Mouse (Mus musculus): ENCODE data around the gene Ppard. TPM values are rescaled to one million over a fixed set of nuclear protein-coding genes. Genes with fewer than 3 reads are reported as not detected.

Ppard gene
- polyA plus RNA-seq (2015; fragmentation: Nextera tagmentation; extraction: Ambion mirVana), result 3.3 and 4.6 TPM in 2 replicates

DNA sequence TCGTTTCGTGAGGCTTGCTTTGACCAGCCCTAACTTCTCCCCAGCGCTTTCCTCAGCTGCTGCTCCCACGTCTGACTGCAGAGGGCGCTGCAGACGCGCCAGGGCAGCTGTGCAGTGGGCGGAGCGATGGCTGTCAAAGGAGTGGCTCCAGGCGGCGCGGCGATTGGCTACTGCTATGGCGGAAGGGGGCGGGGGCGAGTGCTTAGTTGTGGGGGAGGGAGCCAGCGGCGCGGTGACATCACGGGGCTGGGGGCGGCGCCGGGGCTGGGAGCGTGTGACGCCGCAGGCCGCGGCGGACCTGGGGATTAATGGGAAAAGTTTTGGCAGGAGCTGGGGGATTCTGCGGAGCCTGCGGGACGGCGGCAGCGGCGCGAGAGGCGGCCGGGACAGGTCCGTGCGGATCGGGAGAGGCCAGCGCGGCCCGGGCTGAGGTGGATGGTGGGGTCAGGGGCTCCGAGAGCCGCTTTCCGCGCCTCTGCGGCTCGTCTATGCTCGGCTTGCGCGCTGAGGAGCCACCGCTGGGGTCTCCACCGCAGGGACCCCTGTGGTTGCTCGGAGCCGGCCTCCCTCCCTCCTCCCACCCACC is at the start of gene Ppard:
TSS of gene Ppard (plus strand) at position 226 of the 586 bp plus-strand sequence.
- WGBS, result under 1% methylated on average over 45 of the region's 57 CpGs
- peak; percentile 94 for ATAC-seq (ENCODE audit: insufficient read depth, low FRiP score, low read depth)
- Histone ChIP-seq H3K9ac (peak within 1 kb of the TSS; percentile 95), H3K4me1 (peaks cover 17% of the 10 kb centered on the region), H3K4me2 (peak within 1 kb of the TSS; percentile 87), H3K4me3 (replicated peaks) (peak within 1 kb of the TSS; percentile 90), H3K27ac (peak within 1 kb of the TSS; percentile 91), H3K9me3 (no peaks in the 10 kb centered on the region), H3K27me3 (replicated peaks) (no peaks in the 10 kb centered on the region), H3K36me3 (peaks cover 5% of the 10 kb centered on the region; the same call in 1 of the 2 replicates)

DNA sequence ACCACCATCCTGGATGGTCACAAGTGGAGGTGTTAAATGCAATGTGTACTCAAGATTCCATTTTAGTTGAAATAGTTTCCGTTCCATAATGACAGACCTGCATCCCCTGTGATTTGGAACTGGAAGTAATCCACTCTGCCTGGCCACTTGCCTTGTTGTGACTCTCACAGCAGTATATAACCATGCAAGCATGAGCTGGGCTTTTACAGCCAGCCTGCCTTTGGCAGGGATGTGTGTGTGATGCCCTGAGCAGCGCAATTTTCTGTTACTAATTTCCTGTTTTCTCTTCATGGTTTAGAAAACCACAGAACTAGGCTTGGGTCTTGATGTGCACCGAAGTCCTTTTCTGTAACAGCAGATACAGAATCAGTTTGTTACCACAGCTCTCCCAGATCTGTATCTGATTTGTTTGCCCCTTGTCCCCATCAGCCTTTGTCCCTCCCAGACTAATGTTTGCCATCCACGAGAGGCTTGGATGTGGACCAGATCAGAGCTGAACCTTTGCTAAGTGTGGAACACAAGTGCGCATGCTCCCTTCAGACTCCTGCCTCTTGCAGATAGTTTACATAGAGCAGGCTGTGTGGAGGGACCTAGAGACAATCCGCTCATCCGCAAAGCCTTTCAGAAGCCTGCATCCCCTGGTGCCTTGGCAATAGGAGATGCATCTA is 47.4 kb upstream of the Ppard start:
- H3K9ac ChIP-seq, result no peak overlapping the region
- H3K4me3 ChIP-seq (replicated peaks), result no peak overlapping the region
- no peak overlapping the region for H3K27ac ChIP-seq
- H3K27me3 ChIP-seq (replicated peaks), result no peaks in the 10 kb centered on the region
- no peak overlapping the region for H3K4me2 ChIP-seq
- 63% methylated on average over 7 of the region's 7 CpGs for WGBS
- H3K9me3 ChIP-seq, result no peaks in the 10 kb centered on the region
- 0 out of 2 replicates have a peak, but pooled peaks cover 4% of the 10 kb centered on the region for H3K36me3 ChIP-seq
- H3K4me1 ChIP-seq, result peaks cover 13% of the 10 kb centered on the region
- ATAC-seq (ENCODE audit: insufficient read depth, low FRiP score, low read depth), result no peak

DNA sequence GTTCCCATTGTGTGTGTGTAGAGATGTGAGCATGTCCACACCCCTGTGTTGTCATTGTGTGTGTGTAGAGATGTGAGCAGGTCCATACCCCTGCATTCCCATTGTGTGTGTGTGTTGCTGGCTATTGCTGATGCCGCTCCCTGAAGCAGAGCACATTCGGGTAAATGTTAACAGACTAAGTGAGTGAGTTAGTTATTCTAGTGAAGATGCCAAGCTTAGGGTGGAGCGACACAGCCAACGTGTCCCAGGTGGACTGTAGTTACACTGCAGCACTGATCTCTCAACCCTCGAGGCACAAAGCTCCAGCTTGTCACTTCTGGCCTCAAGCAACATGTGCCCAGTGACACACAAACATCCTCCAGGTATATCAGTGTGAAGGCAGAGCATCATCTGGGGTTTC is 44.2 kb upstream of the Ppard start:
- Histone ChIP-seq H3K4me2 (no peak overlapping the region), H3K27me3 (replicated peaks) (no peaks in the 10 kb centered on the region), H3K9me3 (no peaks in the 10 kb centered on the region), H3K27ac (no peak overlapping the region), H3K4me3 (replicated peaks) (no peak overlapping the region), H3K36me3 (peaks cover 12% of the 10 kb centered on the region), H3K9ac (no peak overlapping the region), H3K4me1 (peaks cover under 1% of the 10 kb centered on the region; the same call in 1 of the 2 replicates)
- 81% methylated on average over 5 of the region's 5 CpGs for WGBS
- no peak for ATAC-seq (ENCODE audit: insufficient read depth, low FRiP score, low read depth)

DNA sequence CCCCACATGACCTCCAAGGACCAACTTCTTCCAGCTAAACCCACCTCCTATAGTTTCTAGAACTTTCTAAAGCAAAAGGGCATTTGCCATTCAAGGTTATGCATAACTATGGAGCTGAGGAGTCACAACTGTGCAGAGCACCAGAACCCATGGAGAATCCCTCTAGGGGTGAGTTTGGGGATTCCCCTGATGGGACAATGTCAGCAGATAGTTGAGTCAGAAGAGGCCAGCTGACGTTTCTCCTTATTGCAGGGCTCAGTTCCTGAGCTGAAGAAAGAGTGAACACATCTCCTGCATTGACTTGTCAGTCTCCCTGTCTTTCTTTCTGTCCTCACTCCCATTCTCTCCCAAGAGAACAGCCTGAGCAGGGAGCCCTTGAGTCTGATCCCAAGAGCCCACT is 39.7 kb upstream of the Ppard start:
- Histone ChIP-seq H3K4me1 (no peaks in the 10 kb centered on the region), H3K4me2 (no peak overlapping the region), H3K4me3 (replicated peaks) (no peak overlapping the region), H3K27me3 (replicated peaks) (no peaks in the 10 kb centered on the region), H3K27ac (no peak overlapping the region), H3K9me3 (no peaks in the 10 kb centered on the region), H3K9ac (no peak overlapping the region), H3K36me3 (peaks cover 16% of the 10 kb centered on the region)
- 67% methylated on average over 1 of the region's 1 CpGs for WGBS
- ATAC-seq (ENCODE audit: insufficient read depth, low FRiP score, low read depth), result no peak

- H3K9ac ChIP-seq, result no peak overlapping the region
- no peak overlapping the region for H3K4me2 ChIP-seq
- H3K27ac ChIP-seq, result no peak overlapping the region
- peaks cover 23% of the 10 kb centered on the region for H3K36me3 ChIP-seq
- H3K4me1 ChIP-seq, result no peaks in the 10 kb centered on the region
- WGBS, result 71% methylated on average over 3 of the region's 3 CpGs
- H3K9me3 ChIP-seq, result no peaks in the 10 kb centered on the region
- H3K27me3 ChIP-seq (replicated peaks), result no peaks in the 10 kb centered on the region
- H3K4me3 ChIP-seq (replicated peaks), result no peak overlapping the region
- ATAC-seq (ENCODE audit: insufficient read depth, low FRiP score, low read depth), result no peak
Observed at GRCm38 (mm10) chr17:28193559-28193958, 38.9 kb upstream of the Ppard start.

DNA sequence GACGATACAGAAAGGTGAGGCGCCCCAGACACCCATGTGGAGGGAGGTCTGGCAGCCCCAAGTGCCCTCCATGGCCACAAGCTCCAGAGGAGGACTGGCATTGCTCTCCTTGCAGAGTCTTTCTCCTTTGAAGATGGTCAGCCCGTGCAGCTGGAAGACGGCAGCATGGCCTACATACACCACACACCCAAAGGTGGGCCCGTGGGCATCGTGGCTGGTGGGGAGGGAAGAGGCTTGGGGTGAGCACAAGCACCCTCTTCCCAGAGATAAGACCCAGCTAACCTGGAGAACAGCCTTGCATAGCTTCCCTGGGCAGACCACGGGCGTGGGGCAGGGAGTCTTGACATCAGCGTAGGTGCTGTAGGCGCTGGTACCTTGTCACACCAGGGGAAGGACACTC is 37.5 kb upstream of the Ppard start:
- Histone ChIP-seq H3K9me3 (no peaks in the 10 kb centered on the region), H3K9ac (no peak overlapping the region), H3K4me3 (replicated peaks) (no peak overlapping the region), H3K4me1 (no peaks in the 10 kb centered on the region), H3K4me2 (no peak overlapping the region), H3K27ac (no peak overlapping the region), H3K27me3 (replicated peaks) (no peaks in the 10 kb centered on the region), H3K36me3 (peaks cover 20% of the 10 kb centered on the region)
- no peak for ATAC-seq (ENCODE audit: insufficient read depth, low FRiP score, low read depth)
- WGBS, result 90% methylated on average over 10 of the region's 10 CpGs

- no peak; the same call in 1 of the 2 replicates for ATAC-seq (ENCODE audit: insufficient read depth, low FRiP score, low read depth)
- WGBS, result 59% methylated on average over 18 of the region's 18 CpGs
- H3K36me3 ChIP-seq, result peaks cover 27% of the 10 kb centered on the region
Observed at GRCm38 (mm10) chr17:28197646-28198045, 34.9 kb upstream of the Ppard start.

DNA sequence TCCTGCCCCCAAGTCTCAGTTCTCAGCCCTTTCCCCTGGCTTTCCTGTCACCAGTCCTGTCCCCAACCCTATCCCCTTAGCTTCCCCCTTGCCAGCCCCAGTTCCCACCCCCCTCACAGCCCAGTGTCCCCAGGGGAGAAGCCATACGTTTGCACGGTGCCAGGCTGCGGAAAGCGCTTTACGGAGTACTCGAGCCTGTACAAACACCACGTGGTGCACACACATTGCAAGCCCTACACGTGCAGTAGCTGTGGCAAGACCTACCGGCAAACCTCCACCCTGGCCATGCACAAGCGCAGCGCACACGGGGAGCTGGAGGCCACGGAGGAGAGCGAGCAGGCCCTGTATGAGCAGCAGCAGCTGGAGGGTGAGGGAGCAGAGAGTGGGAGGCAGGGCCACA is 30.5 kb upstream of the Ppard start:
- peaks cover 2% of the 10 kb centered on the region; the same call in 1 of the 2 replicates for H3K4me1 ChIP-seq
- H3K27me3 ChIP-seq (replicated peaks), result no peaks in the 10 kb centered on the region
- WGBS, result 78% methylated on average over 14 of the region's 14 CpGs
- H3K9me3 ChIP-seq, result no peaks in the 10 kb centered on the region
- ATAC-seq (ENCODE audit: insufficient read depth, low FRiP score, low read depth), result no peak
- no peak overlapping the region for H3K9ac ChIP-seq
- H3K4me2 ChIP-seq, result no peak overlapping the region
- H3K36me3 ChIP-seq, result peaks cover 28% of the 10 kb centered on the region; the same call in 1 of the 2 replicates
- no peak overlapping the region for H3K27ac ChIP-seq
- no peak overlapping the region for H3K4me3 ChIP-seq (replicated peaks)

More at GRCm38 (mm10) chr17:28197646-28198045, 34.9 kb upstream of the Ppard start:
- H3K4me1 ChIP-seq, result no peaks in the 10 kb centered on the region
- H3K27me3 ChIP-seq (replicated peaks), result no peaks in the 10 kb centered on the region
- no peaks in the 10 kb centered on the region for H3K9me3 ChIP-seq
- H3K4me3 ChIP-seq (replicated peaks), result no peak overlapping the region
- H3K27ac ChIP-seq, result no peak overlapping the region
- no peak overlapping the region for H3K9ac ChIP-seq
- no peak overlapping the region for H3K4me2 ChIP-seq

DNA sequence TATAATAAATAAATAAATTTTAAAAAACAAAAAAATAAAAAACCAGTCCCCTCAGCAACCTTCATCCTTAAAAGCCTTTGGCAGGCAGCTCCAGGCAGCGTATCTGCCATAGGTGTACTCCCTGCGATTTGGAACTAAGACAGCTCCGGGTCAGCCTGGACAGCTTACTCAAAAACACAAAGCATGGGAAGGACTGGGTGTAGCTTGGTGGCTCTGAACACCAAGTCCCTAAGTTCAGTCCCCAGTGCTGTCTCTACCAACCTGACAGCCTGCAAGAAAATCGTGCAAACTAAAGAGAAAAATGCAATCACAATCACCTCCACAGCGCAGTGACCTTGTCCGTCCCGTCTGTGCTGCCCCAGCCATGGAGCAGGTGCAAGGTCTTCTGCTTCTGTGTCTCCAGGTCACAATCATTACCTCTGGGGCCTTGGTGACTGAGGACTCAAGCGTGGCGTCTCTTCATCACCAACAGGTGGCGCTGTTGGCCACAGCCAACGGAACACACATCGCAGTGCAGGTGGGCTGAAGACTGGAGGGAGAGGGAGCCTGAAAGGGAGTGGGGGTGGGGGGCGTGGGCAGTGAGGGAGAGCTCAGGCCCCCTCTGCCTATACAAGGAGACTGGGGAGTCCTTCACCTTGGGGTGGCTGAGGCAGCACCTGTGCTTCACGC is 28.3 kb upstream of the Ppard start:
- Histone ChIP-seq H3K4me3 (replicated peaks) (no peak overlapping the region), H3K4me1 (peaks cover 12% of the 10 kb centered on the region), H3K9ac (no peak overlapping the region), H3K27me3 (replicated peaks) (no peaks in the 10 kb centered on the region), H3K9me3 (no peaks in the 10 kb centered on the region), H3K36me3 (peaks cover 20% of the 10 kb centered on the region; the same call in 1 of the 2 replicates), H3K4me2 (no peak overlapping the region), H3K27ac (no peak overlapping the region)
- WGBS, result 36% methylated on average over 14 of the region's 14 CpGs
- ATAC-seq (ENCODE audit: insufficient read depth, low FRiP score, low read depth), result no peak

DNA sequence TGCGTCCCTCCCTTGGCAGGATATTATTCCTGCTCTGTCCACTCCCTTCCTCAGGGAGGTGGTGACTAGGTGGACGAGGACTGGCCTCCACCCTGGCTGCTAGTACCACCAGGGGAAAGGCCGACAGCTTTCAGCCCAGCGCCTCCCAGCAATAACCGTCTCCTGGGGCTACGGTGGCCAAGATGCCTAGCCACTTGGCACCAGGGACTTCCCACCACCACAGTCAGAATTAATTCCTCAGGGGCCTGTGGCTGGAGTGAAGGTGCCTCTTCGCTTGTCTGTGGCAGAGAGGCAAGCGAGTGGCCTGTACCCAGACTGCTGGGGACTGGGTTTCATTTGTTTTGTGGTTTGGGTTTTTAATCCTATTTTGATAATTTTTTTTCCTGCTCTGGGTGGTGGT is 27.1 kb upstream of the Ppard start:
- WGBS, result 90% methylated on average over 8 of the region's 8 CpGs
- Histone ChIP-seq H3K9ac (no peak overlapping the region), H3K4me2 (no peak overlapping the region), H3K4me1 (peaks cover 12% of the 10 kb centered on the region), H3K4me3 (replicated peaks) (no peak overlapping the region), H3K27ac (no peak overlapping the region), H3K27me3 (replicated peaks) (no peaks in the 10 kb centered on the region), H3K9me3 (no peaks in the 10 kb centered on the region), H3K36me3 (peaks cover 15% of the 10 kb centered on the region; the same call in 1 of the 2 replicates)
- no peak for ATAC-seq (ENCODE audit: insufficient read depth, low FRiP score, low read depth)

DNA sequence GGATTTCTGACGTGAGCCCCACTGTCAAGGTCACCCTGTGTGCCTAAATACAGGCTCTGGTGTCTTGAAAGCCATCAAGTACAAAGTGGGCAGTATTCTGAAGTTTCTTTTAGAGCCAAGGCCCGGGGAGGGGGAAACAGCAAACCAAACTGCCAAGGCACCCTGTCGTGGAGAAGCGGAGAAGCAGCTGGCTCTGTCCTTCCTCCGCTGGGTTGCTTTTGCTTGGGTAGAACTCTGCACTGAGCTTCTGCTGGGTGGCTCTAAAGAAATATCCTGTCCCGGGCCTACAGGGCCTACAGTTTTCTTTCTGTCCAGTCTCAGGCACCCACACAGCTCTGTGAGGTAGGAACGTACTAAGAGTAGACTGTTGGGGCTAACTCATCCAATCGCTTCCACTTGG is 25.4 kb upstream of the Ppard start:
- 0 out of 2 replicates have a peak, but pooled peaks have one; percentile 8 for ATAC-seq (ENCODE audit: insufficient read depth, low FRiP score, low read depth)
- Histone ChIP-seq H3K27me3 (replicated peaks) (no peaks in the 10 kb centered on the region), H3K4me2 (peak overlapping the region; percentile 80), H3K36me3 (peaks cover 6% of the 10 kb centered on the region; the same call in 1 of the 2 replicates), H3K9me3 (no peaks in the 10 kb centered on the region), H3K4me3 (replicated peaks) (no peak overlapping the region), H3K27ac (peak overlapping the region; percentile 89), H3K4me1 (peaks cover 12% of the 10 kb centered on the region), H3K9ac (no peak overlapping the region)
- 65% methylated on average over 8 of the region's 8 CpGs for WGBS
